Mouse (Mus musculus) cerebellum, postnatal 4 days (tissue): ENCODE data around the gene Abcc5.

Experiments used
- DNase-seq, 2 experiments: peaks; one replicate each; pipeline ENCODE4 v3.0.0; 2022; ENCODE audit warnings: low spot score in 2 of 2, mixed read lengths in 1 of 2

The Abcc5 gene

DNA sequence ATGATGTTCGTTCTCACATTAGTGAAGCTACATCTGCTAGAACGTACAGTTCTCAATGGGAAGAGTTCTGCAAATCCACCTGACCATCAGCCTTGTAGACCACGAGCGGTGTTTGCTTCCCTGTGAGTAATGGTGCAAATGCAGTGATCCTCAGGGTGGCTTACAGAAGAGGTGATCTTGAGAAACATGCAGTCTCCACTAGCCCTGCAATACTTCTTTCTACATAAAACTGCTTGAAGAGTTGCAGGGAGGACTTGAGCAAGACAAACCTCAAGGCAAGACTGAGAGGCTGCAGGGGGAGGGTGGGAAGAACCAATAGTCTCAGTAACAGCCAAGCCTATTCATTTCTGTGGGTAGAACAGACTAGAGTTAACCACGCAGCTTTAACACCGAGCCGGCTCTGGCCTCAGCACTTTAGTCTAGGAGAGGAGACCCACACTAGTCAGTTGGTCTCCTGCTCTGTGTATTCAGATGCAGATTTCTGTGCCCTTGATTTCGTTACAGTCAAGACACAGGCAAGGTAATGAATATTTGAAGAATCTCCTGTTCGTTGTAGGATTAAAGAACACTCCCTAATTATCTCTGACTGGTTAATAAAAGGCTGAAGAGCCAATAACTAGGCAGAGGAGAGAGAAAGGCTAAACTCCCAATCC lies 66.4 kb downstream of the Abcc5 start:
- no peak for DNase-seq

DNA sequence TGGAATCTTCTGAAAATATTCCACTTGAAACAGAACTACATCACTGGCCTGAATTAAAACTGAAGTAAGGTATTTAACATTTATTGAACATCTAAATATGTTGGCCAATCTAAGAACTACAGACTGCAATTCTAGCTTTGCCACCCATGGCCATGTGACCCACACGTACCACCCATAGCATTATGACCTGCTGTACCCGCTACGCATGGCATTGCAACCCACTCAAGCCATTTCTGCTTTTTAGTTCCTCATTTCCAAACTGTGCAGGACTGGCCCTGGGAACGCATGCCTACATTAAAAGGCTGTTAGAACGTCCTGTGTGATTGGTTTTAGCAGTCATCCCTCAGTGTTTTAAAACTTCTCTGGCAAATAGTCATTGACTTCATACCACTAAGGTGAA lies 68.4 kb downstream of the Abcc5 start:
- DNase-seq: no peak

DNA sequence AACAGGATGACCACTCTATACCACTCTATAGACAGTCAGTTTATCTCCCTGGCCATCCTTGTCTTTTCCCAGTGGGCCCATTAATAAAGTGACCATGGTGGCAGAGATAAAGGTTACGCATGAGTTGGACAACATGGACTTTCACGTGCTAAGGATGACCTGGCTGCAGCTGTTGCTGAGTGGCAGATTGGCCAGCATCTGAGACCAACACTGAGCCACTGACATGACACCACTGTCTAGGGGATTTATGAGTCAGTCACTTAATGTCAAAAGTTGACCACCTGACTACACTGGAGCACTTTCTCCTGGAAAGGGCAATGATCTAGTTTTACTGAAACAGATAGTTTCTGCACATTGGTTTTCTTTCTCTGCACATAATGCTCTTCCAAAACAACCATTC lies 71.4 kb downstream of the Abcc5 start:
- no peak for DNase-seq

DNA sequence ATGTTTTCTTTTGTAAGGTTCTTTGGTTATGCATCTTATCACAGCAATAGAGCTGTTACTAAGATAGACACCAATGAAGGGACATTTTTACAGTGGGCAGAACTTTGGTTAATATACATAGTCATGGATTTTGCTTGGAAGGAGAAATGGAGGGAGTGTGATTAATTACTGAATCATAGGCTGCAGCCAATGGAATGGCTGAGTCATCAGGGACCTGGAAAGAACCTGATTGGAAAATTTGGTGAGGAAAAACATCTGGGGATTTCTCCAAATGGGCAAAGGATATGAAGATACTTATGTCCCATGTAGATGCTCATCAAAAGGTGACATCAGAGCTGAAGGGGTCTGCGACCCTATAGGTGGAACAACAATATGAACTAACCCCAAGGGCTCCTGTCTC lies 72.2 kb downstream of the Abcc5 start:
- no peak for DNase-seq

DNA sequence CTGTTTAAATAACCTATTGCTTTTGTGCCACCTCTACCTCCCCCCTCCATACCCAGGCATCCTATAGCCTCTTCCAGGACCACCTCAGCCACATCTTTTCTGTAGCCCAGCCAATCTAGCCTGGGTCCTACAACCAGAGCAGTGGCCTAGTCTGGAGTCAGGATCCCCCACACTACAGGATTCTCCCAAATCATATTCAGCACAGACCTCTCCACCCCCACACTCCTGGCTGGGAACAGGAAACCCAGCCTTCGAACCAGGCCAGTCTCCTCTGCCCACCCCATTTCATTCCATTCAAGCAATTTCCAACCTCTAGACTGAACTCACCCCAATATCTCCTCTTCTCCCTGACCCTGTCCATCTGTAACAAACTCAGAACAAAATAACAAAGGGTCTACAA lies 80.7 kb downstream of the Abcc5 start:
- no peak for DNase-seq

DNA sequence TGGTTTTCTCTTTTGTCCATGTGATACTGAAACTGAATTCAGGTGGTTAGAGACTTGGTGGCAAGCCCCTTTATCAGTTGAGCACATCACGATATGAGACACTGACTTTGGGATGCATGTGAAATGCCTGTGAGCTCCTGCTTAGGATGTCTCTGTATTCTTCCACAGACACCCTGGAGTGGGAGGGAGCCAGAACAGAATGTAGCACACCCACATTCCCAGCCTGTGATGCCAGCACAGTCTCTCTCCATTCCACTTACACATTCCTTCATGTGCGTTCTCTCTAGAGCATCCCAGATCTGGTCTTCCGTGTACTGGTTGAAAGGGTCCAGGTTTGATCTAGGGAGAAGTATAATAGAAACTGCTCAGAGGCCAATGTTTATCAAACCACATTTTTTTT lies 87.6 kb downstream of the Abcc5 start:
- DNase-seq: no peak

DNA sequence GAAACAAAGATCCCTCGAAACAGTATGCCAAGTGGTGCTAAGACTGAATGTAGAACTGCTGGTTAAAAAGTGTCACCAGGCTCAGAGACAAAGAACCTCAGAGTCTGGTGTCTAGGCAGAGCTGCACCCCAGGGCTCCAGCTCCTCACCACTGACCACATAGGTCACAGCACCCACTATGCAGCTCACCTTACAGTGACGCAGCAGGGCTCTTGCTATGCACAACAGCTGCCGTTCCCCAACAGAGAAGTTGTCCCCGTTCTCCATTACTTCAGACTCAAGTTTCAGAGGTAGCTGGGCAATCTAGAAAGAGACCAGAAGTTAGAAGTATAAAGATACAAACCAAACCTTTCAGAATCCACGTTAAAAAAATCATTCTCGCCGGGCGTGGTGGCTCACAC lies 91.3 kb downstream of the Abcc5 start:
- DNase-seq: no peak

DNA sequence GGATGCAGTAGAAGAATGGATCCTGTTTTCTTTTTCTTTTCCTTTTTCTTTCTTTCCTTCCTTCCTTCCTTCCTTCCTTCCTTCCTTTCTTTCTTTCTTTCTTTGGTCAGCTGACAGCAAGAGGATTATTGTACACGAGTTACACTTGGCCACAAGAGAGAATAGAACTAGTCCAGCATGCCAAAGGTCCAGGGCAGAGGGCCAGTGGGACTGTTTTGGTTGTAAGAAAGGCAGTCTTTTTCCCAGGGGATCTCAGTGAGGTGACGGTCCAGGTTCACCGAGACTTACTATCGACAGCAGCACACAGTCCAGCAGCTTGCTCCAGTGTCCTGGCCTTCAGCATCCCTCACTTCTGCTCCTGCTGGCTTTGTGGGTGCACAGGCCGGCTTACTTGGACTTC lies 97.9 kb downstream of the Abcc5 start:
- no peak for DNase-seq

DNA sequence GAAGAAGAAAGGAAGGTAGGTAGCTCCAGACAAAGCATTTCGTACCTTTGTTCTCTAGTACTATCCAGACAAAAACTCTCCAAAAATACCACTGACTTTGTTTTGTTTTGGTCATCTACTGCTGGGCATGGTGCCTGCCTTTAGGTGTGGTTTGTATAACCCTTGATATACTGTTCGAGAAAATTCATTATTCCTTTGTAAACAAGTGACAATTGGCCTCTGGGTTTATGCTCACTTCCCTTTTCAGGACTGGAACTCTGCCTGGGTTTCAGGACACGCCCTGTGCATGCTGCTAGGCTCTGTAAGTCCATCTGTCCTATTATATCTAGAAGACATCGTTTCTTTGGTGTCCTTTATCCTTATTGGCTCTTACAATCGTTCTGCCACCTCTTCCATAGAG lies 100.9 kb downstream of the Abcc5 start, which contains the start of gene Cyp2ab1:
TSS of gene Cyp2ab1 (minus strand) at position 119 of the 400 bp plus-strand sequence.
- DNase-seq: no peak

DNA sequence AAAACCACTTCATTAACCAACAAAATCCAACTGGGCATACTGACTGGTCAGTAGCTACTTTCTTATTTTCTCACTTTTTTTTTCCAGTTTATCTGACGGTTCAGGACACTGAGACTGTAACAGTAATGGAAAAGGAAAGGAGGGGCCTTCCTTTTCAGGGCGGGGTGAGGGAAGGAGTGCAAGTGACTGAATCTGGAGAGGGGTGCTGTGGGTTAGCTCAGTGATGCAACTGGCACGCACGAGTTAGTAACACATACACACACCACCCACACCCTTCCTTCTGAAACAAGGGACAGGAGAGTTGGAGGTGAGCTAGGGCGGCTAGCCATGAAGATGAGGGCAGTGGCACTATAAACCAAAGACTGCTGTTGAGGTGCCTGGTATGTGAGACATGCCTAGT lies 102.3 kb downstream of the Abcc5 start:
- DNase-seq: no peak

DNA sequence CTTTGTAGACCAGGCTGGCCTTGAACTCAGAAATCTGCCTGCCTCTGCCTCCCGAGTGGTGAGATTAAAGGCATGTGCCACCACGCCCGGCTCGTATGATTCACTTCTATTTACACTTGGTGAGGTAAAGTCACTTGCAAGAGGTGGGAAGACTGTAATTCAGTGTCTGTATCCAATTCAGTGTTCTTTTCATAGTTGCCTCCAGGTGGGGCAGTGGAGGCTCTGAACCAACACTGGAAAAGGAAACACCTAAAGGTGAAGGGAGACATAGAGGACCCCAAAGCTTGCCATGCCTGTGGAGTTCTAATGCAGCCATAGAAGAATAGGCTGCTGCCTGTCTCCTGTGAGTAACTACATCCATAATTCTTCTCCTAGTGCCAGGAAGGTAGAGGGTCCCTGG lies 103.9 kb downstream of the Abcc5 start:
- DNase-seq: no peak

DNA sequence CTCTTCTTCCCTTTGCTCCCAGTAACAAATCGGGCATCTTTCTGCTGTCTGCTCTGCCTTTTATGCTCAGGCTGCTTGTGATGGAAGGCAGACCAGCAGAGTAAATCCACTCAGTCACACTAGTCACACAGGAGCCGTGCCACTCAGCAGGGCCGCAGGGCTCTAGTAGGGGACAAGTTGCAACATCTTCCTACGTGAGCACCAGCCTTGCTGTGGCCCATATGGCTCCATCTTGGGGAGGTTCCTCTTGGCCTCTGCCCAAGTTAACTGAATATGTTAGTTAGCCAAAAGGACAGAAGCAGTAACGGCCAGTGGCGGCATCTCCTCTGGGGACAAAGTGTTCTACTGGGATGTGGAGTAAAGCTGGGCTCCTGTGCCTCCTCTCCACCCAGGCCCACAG lies 109.4 kb downstream of the Abcc5 start:
- no peak for DNase-seq

DNA sequence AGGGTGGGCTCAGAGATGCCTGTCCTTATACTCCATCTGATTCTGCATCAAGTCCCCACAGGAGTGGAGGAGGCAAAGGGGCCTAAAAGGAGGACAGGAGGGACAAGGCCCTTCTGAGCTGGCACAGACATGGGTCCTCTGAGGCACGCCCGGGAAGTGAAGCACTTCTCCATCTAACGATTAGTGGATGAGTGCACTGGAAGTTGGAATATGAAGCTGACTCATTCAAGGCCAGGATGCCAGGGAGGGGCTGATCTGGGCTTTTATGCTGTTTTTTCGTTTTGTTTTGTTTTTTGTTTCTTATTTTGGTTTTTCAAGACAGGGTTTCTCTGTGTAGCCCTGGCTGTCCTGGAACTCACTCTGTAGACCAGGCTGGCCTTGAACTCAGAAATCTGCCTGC lies 110.9 kb downstream of the Abcc5 start:
- DNase-seq: no peak

DNA sequence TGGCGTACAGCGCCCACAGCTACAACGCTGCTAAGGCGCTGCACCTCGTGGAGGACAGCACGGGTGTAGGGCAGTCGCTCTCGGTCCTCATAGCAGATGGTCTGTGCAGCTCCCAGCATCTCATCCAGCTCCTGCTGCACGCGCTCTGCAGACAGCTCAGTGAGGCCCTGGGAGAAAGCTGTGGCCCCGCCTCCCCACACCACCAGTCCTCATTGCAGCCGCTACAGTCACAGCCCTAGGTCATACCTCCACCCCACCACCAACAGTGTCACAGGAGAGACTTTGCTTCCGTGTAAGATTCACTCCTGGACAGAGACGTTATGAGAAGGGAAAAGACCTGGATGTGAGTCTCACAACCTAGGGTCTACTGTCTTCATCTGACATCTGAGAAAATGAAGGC lies 113.9 kb downstream of the Abcc5 start:
- DNase-seq: no peak

DNA sequence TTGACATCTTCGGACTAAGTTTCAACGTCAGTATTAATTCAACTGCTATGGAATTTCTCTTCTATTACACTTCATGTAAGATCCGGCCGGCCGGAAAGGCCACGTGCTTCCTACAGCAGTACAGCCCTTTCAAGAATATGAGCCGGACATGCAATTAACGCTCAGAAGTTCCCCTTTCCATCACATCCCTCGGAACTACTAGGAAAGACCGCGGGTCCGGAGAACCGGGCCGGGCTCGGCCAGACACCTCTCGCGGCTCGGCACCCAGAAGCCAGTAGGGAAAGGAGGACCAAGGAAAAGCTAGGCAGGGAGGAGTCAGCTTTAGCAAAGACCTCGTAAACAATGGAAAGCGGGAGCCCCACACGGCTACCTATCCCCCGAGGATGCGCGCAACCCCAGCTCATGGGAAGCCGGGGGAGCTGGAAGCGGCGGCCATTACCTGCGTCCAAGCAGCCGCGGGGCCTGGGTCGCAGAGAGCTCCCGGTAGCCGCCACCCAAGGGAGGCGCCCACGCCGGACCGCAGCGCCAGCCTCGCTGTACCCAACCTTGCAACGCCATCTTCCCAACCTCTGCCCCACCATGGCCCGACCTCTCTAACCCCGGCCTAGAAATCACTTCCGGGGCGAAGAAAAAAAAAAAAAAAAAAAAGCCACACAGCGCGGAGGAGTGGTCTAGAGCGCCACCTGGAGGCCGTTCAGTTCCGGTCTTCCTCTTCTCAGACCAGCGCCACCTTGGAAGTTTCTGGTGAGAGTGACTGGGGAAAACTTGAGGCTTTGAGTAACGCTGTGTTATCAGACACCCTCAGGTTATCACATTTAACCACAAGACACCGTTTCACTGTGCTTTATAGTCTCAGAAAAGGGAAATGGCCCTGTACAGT lies 124.2 kb downstream of the Abcc5 start, which contains the start of gene Parl:
TSS of gene Parl (minus strand) at position 618 of the 880 bp plus-strand sequence.
- peak; percentile 72 to 87 for DNase-seq

DNA sequence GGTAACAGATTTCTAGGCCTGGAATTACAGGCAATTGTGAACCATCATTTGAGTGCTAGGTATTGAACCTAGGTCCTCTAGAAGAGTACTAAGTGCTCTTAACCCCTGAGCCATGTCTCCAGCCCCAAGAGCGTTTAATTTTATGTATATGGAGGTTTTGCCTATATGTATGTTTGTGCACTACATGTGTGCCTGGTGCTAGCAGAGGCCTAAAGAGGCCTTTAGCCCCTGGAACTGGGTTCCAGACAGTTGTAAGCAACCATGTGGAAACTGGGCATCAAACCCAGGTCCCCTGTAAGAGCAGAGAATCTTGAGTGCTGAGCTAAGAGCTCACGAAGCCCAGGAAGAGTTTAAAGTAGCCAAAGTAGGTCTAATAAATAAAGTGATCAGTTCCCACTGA lies 126.1 kb downstream of the Abcc5 start:
- DNase-seq: no peak
